Mouse (Mus musculus): Measurements from ENCODE around the gene Mybpc2. TPM values are rescaled to one million over a fixed set of nuclear protein-coding genes. Genes with fewer than 3 reads are reported as not detected.

The Mybpc2 gene
- polyA plus RNA-seq, 1 experiment = not detected

- H3K27ac ChIP-seq (ENCODE audit: insufficient read depth, low read depth, low read length) = no peak overlapping the region
- WGBS = 69% methylated on average over 10 of the region's 10 CpGs
These were observed 58.2 kb downstream of the Mybpc2 start for GRCm38 (mm10) chr7:44466006-44466887.

GRCm38 (mm10) chr7:44465111-44465510 is 59.3 kb downstream of the Mybpc2 start, which contains the start of gene Aspdh:
TSS of gene Aspdh (plus strand) at chr7:44465391.
- Histone ChIP-seq H3K4me1 (ENCODE audit: control insufficient read depth, insufficient read depth, low read length) (peaks cover 52% of the 10 kb centered on the region), H3K27ac (ENCODE audit: insufficient read depth, low read depth, low read length) (peak within 1 kb of the TSS; percentile 68), H3K4me3 (ENCODE audit: insufficient read depth, low read depth, low read length) (no peak within 1 kb of the TSS)
- 38% methylated on average over 2 of the region's 2 CpGs for whole genome bisulfite sequencing
- TF ChIP-seq POLR2A (IDR thresholded peaks at IDR 0.05; ENCODE audit: insufficient read depth, low read depth, low read length) = no peak
- no peak for TF ChIP-seq CTCF (IDR thresholded peaks at IDR 0.05; ENCODE audit: insufficient read depth, low read depth, low read length)

More at GRCm38 (mm10) chr7:44466006-44466887, 58.2 kb downstream of the Mybpc2 start:
- no peak overlapping the region for H3K4me3 ChIP-seq (ENCODE audit: insufficient read depth, low read depth, low read length)
- H3K4me1 ChIP-seq (ENCODE audit: control insufficient read depth, insufficient read depth, low read length) = peaks cover 51% of the 10 kb centered on the region
- TF ChIP-seq POLR2A (IDR thresholded peaks at IDR 0.05; ENCODE audit: insufficient read depth, low read depth, low read length) (no peak), CTCF (IDR thresholded peaks at IDR 0.05; ENCODE audit: insufficient read depth, low read depth, low read length) (no peak)

GRCm38 (mm10) chr7:44464511-44464910 is 59.9 kb downstream of the Mybpc2 start:
- Histone ChIP-seq H3K27ac (ENCODE audit: insufficient read depth, low read depth, low read length) (peak overlapping the region; percentile 68), H3K4me3 (ENCODE audit: insufficient read depth, low read depth, low read length) (no peak overlapping the region), H3K4me1 (ENCODE audit: control insufficient read depth, insufficient read depth, low read length) (peaks cover 52% of the 10 kb centered on the region)
- 4% methylated on average over 4 of the region's 4 CpGs for WGBS
- TF ChIP-seq CTCF (IDR thresholded peaks at IDR 0.05; ENCODE audit: insufficient read depth, low read depth, low read length) (no peak), POLR2A (IDR thresholded peaks at IDR 0.05; ENCODE audit: insufficient read depth, low read depth, low read length) (no peak)

GRCm38 (mm10) chr7:44463556-44464225 is 60.8 kb downstream of the Mybpc2 start:
- Histone ChIP-seq H3K4me1 (ENCODE audit: control insufficient read depth, insufficient read depth, low read length) (peaks cover 49% of the 10 kb centered on the region), H3K27ac (ENCODE audit: insufficient read depth, low read depth, low read length) (0 out of 2 replicates have a peak overlapping the region, but pooled peaks have one; percentile 0)
- WGBS = 72% methylated on average over 10 of the region's 10 CpGs

GRCm38 (mm10) chr7:44463056-44463425 is 61.4 kb downstream of the Mybpc2 start:
- H3K4me3 ChIP-seq (ENCODE audit: insufficient read depth, low read depth, low read length) = no peak overlapping the region
- peaks cover 46% of the 10 kb centered on the region for H3K4me1 ChIP-seq (ENCODE audit: control insufficient read depth, insufficient read depth, low read length)
- WGBS = 48% methylated on average over 8 of the region's 8 CpGs
- H3K27ac ChIP-seq (ENCODE audit: insufficient read depth, low read depth, low read length) = no peak overlapping the region
- TF ChIP-seq CTCF (IDR thresholded peaks at IDR 0.05; ENCODE audit: insufficient read depth, low read depth, low read length) (no peak), POLR2A (IDR thresholded peaks at IDR 0.05; ENCODE audit: insufficient read depth, low read depth, low read length) (no peak)

More at GRCm38 (mm10) chr7:44463556-44464225, 60.8 kb downstream of the Mybpc2 start:
- H3K4me3 ChIP-seq (ENCODE audit: insufficient read depth, low read depth, low read length) = no peak overlapping the region
- TF ChIP-seq POLR2A (IDR thresholded peaks at IDR 0.05; ENCODE audit: insufficient read depth, low read depth, low read length) (no peak), CTCF (IDR thresholded peaks at IDR 0.05; ENCODE audit: insufficient read depth, low read depth, low read length) (no peak)

GRCm38 (mm10) chr7:44462218-44463055 is 62.0 kb downstream of the Mybpc2 start:
- TF ChIP-seq POLR2A (IDR thresholded peaks at IDR 0.05; ENCODE audit: insufficient read depth, low read depth, low read length) (no peak), CTCF (IDR thresholded peaks at IDR 0.05; ENCODE audit: insufficient read depth, low read depth, low read length) (no peak)
- WGBS = 44% methylated on average over 76 of the region's 77 CpGs
- H3K27ac ChIP-seq (ENCODE audit: insufficient read depth, low read depth, low read length) = no peak overlapping the region
- no peak overlapping the region for H3K4me3 ChIP-seq (ENCODE audit: insufficient read depth, low read depth, low read length)
- H3K4me1 ChIP-seq (ENCODE audit: control insufficient read depth, insufficient read depth, low read length) = peaks cover 46% of the 10 kb centered on the region

- WGBS = 82% methylated on average over 57 of the region's 57 CpGs
- TF ChIP-seq CTCF (IDR thresholded peaks at IDR 0.05; ENCODE audit: insufficient read depth, low read depth, low read length) (no peak), POLR2A (IDR thresholded peaks at IDR 0.05; ENCODE audit: insufficient read depth, low read depth, low read length) (no peak)
- peaks cover 41% of the 10 kb centered on the region for H3K4me1 ChIP-seq (ENCODE audit: control insufficient read depth, insufficient read depth, low read length)
- H3K4me3 ChIP-seq (ENCODE audit: insufficient read depth, low read depth, low read length) = no peak overlapping the region
- H3K27ac ChIP-seq (ENCODE audit: insufficient read depth, low read depth, low read length) = no peak overlapping the region
These were observed 62.8 kb downstream of the Mybpc2 start for GRCm38 (mm10) chr7:44461503-44462217.

All from olfactory bulb, adult 2 months (tissue).